ENCODE assay signal across 8 mouse cellular contexts in the genomic region with DNA sequence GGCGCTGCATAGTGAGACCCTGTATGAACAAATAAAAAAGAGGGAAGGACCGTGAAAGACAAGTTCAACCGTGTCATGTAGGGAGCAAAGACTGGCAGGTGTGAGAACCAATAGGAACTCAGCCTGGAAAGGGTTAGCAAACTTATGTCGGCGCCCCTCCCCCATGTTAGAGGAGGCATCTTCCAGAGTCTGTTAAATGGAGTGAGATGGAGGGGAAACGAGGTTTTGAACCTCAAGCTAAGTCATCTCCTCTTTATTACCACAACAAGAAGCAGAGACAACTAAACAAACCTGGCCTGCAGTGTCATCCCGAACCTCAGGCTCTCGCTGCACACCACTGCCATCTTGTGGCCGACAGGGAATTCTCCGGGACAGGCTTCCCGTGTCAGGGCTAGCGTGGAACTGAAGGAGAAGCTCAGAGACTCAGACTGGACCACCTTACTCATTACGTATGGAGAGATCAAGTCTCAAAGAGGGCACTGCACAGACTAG. TPM values are rescaled to one million over a fixed set of nuclear protein-coding genes. Genes with fewer than 3 reads are reported as not detected.
A peak's percentile ranks its signal among the peaks of the same experiment; 100 is the strongest.
DNase-seq lines count a peak whose midpoint lies in the region; ATAC-seq and TF ChIP-seq lines count a peak whose summit lies in the region.

No protein-coding gene starts in this region.

- WGBS in forebrain, embryonic 15.5 days: 2% methylated on average over 13 of the region's 13 CpGs
- 2% methylated on average over 13 of the region's 13 CpGs for WGBS in lung, embryonic 14.5 days
- 4% methylated on average over 13 of the region's 13 CpGs for WGBS in thymus, adult 2 months

- H3K4me2 ChIP-seq in forebrain, embryonic 15.5 days (replicated peaks): peak overlapping the region; percentile 36
- peak overlapping the region; percentile 39 for H3K4me2 ChIP-seq in lung, embryonic 14.5 days

- peak; percentile 77 for TF ChIP-seq CTCF in G1E (IDR thresholded peaks at IDR 0.05; ENCODE audit: low read depth, low read length)
- peak; percentile 98 for TF ChIP-seq CTCF in layer of hippocampus, adult 2 months (conservative IDR thresholded peaks at IDR 0.05)
- peak; percentile 98 for TF ChIP-seq CTCF in lung, embryonic 14.5 days (IDR thresholded peaks at IDR 0.05; ENCODE audit: low read depth)
- peak; percentile 86 for TF ChIP-seq CTCF in thymus, adult 2 months (IDR thresholded peaks at IDR 0.05; ENCODE audit: borderline replicate concordance, control insufficient read depth, extremely low read depth, insufficient read depth, low read length, poor library complexity)

- peaks cover 18% of the 10 kb centered on the region for H3K27me3 ChIP-seq in G1E (ENCODE audit: insufficient read depth, low read length)
- H3K27me3 ChIP-seq in forebrain, embryonic 15.5 days: no peaks in the 10 kb centered on the region
- H3K27me3 ChIP-seq in lung, embryonic 14.5 days (ENCODE audit: insufficient read depth, low read length): no peaks in the 10 kb centered on the region
- H3K27me3 ChIP-seq in thymus, adult 2 months (ENCODE audit: control insufficient read depth, insufficient read depth, low read length): no peaks in the 10 kb centered on the region

- DNase-seq in G1E (ENCODE audit: low spot score): peak; percentile 70
- DNase-seq in cerebellum, adult 11 months: peak; percentile 76
- peak; percentile 85 to 89 for DNase-seq in heart, postnatal 36 days
- DNase-seq in layer of hippocampus, adult 2 months (ENCODE audit: low spot score in 2 of 2): peak; percentile 80 to 91
- DNase-seq in lung, embryonic 14.5 days: peak; percentile 92
- peak; percentile 62 for DNase-seq in ovary, adult 18-20 months (ENCODE audit: low spot score)
- DNase-seq in thymus, adult 2 months: peak; percentile 67

- no peak overlapping the region for H3K9ac ChIP-seq in forebrain, embryonic 15.5 days (replicated peaks)
- H3K9ac ChIP-seq in lung, embryonic 14.5 days: no peak overlapping the region

- peaks cover 6% of the 10 kb centered on the region for H3K4me1 ChIP-seq in G1E (ENCODE audit: insufficient read depth, low read depth, low read length)
- peaks cover 3% of the 10 kb centered on the region; the same call in 1 of the 2 replicates for H3K4me1 ChIP-seq in forebrain, embryonic 15.5 days
- no peaks in the 10 kb centered on the region for H3K4me1 ChIP-seq in lung, embryonic 14.5 days (ENCODE audit: insufficient read depth)
- no peaks in the 10 kb centered on the region; the same call in 1 of the 2 replicates for H3K4me1 ChIP-seq in thymus, adult 2 months (replicated peaks; ENCODE audit: control insufficient read depth, insufficient read depth, low read length)

- H3K36me3 ChIP-seq in G1E (replicated peaks): no peaks in the 10 kb centered on the region
- H3K36me3 ChIP-seq in forebrain, embryonic 15.5 days: no peaks in the 10 kb centered on the region
- H3K36me3 ChIP-seq in lung, embryonic 14.5 days (ENCODE audit: insufficient read depth): no peaks in the 10 kb centered on the region
- no peaks in the 10 kb centered on the region for H3K36me3 ChIP-seq in thymus, adult 2 months (ENCODE audit: control insufficient read depth, insufficient read depth, low read length)

- no peak overlapping the region for H3K27ac ChIP-seq in forebrain, embryonic 15.5 days (replicated peaks)
- H3K27ac ChIP-seq in layer of hippocampus, adult 2 months: no peak overlapping the region
- no peak overlapping the region for H3K27ac ChIP-seq in lung, embryonic 14.5 days (ENCODE audit: low read depth)
- H3K27ac ChIP-seq in thymus, adult 2 months (ENCODE audit: control insufficient read depth, insufficient read depth, low read length): no peak overlapping the region

- 0 out of 2 replicates have a peak, but pooled peaks have one; percentile 24 for TF ChIP-seq POLR2A in thymus, adult 2 months (IDR thresholded peaks at IDR 0.05; ENCODE audit: control insufficient read depth, extremely low read depth, insufficient read depth, low read length, poor library complexity)

- no peak overlapping the region for H3K4me3 ChIP-seq in G1E (ENCODE audit: low read depth, low read length)
- H3K4me3 ChIP-seq in forebrain, embryonic 15.5 days: no peak overlapping the region
- H3K4me3 ChIP-seq in layer of hippocampus, adult 2 months: no peak overlapping the region; the same call in 1 of the 2 replicates
- no peak overlapping the region for H3K4me3 ChIP-seq in lung, embryonic 14.5 days (ENCODE audit: low read depth, low read length)
- no peak overlapping the region for H3K4me3 ChIP-seq in thymus, adult 2 months (ENCODE audit: control insufficient read depth, insufficient read depth, low read length)

- peak; percentile 34; the same call in 1 of the 2 replicates for ATAC-seq in G1E (ENCODE audit: extremely low read depth, insufficient number of reproducible peaks, low FRiP score, poor library complexity, severe bottlenecking)
- peak; percentile 58 for ATAC-seq in forebrain, embryonic 15.5 days (replicated peaks)
- ATAC-seq in lung, embryonic 14.5 days (ENCODE audit: insufficient read depth): peak; percentile 69

- intact Hi-C loops in heart, postnatal 36 days (cut with DNase I): loop anchor here (1.0 to 5.0 kb wide), 3 partner anchors 51 to 230 kb away; no protein-coding TSS in a partner anchor

- no peaks in the 10 kb centered on the region for H3K9me3 ChIP-seq in G1E (replicated peaks)
- H3K9me3 ChIP-seq in forebrain, embryonic 15.5 days: no peaks in the 10 kb centered on the region
- no peaks in the 10 kb centered on the region for H3K9me3 ChIP-seq in lung, embryonic 14.5 days (ENCODE audit: low read depth, low read length)

RNA-seq across cellular contexts. Expression of gene Tinagl1, which starts 13.9 kb away (rescaled TPM):
- 3.2 TPM in 1 of 2 replicates, not detected in the other for total RNA-seq in G1E (2014; fragmentation: Nextera tagmentation)
- 0.06 and 0.38 TPM in 2 replicates for total RNA-seq in G1E (2017)
- polyA plus RNA-seq in G1E (2012): 0.08 and 0.13 TPM in 2 replicates
- 3.7 and 5.6 TPM in 2 replicates for polyA plus RNA-seq in forebrain, embryonic 15.5 days (2015; fragmentation: Nextera tagmentation; extraction: Ambion mirVana)
- 10 to 100 TPM; 55.2 to 76.8 TPM for total RNA-seq in heart, postnatal 36 days (2021)
- total RNA-seq in layer of hippocampus, adult 2 months (2021): 10 to 100 TPM in 1 of 2 experiments, 1 to 10 TPM in 1; 9.1 to 11.7 TPM
- polyA plus RNA-seq in lung, embryonic 14.5 days (2014; fragmentation: Nextera tagmentation; extraction: Ambion mirVana): 29.6 and 30.3 TPM in 2 replicates
- 32.7 and 40.3 TPM in 2 replicates for polyA plus RNA-seq in thymus, adult 2 months (2012; rRNA removed)

RNA-seq across cellular contexts. Expression of gene Gm853, which starts 33.3 kb away (rescaled TPM):
- total RNA-seq in G1E (2014; fragmentation: Nextera tagmentation) (not detected in 2 replicates), G1E (2017) (0.05 TPM in 1 of 2 replicates, not detected in the other)
- polyA plus RNA-seq in G1E (2012): not detected in 2 replicates
- polyA plus RNA-seq in forebrain, embryonic 15.5 days (2015; fragmentation: Nextera tagmentation; extraction: Ambion mirVana): 0.15 and 0.34 TPM in 2 replicates
- not detected for total RNA-seq in heart, postnatal 36 days (2021)
- under 1 TPM in 1 of 2 experiments, not detected in 1; 0.15 TPM for total RNA-seq in layer of hippocampus, adult 2 months (2021)
- polyA plus RNA-seq in lung, embryonic 14.5 days (2014; fragmentation: Nextera tagmentation; extraction: Ambion mirVana): not detected in 2 replicates
- 0.13 and 0.32 TPM in 2 replicates for polyA plus RNA-seq in thymus, adult 2 months (2012; rRNA removed)

RNA-seq across cellular contexts. Expression of gene Hcrtr1, which starts 49.7 kb away (rescaled TPM):
- total RNA-seq in G1E (2014; fragmentation: Nextera tagmentation) (not detected in 2 replicates), G1E (2017) (not detected in 2 replicates)
- not detected in 2 replicates for polyA plus RNA-seq in G1E (2012)
- polyA plus RNA-seq in forebrain, embryonic 15.5 days (2015; fragmentation: Nextera tagmentation; extraction: Ambion mirVana): 0.27 and 0.38 TPM in 2 replicates
- total RNA-seq in heart, postnatal 36 days (2021): not detected
- 1 to 10 TPM; 2.7 to 2.8 TPM for total RNA-seq in layer of hippocampus, adult 2 months (2021)
- 0.14 and 0.39 TPM in 2 replicates for polyA plus RNA-seq in lung, embryonic 14.5 days (2014; fragmentation: Nextera tagmentation; extraction: Ambion mirVana)
- polyA plus RNA-seq in thymus, adult 2 months (2012; rRNA removed): 0.30 and 1.1 TPM in 2 replicates
